Comparison of ENCODE assay signal across 15 mouse cellular contexts in genomic region chr2:38115000-38115399, GRCm38 (mm10).
"Had no signal": no experiment of that assay in that cellular context is flagged by ENCODE, and none has a peak within 500 bp of the region (broad histone marks: within the 10 kb centered on the region; RNA-seq: fewer than 3 reads in every experiment).

No protein-coding gene starts in this region.

- H3K4me3 ChIP-seq: limb, embryonic 13.5 days; midbrain, embryonic 10.5 days; myocyte; neural tube, embryonic 15.5 days had no signal

- H3K27ac ChIP-seq: hindbrain, embryonic 14.5 days; limb, embryonic 13.5 days; liver, embryonic 14.5 days; midbrain, embryonic 10.5 days; neural tube, embryonic 15.5 days had no signal

- DNase-seq: kidney, adult 11 months; left cerebral cortex, postnatal 4 days; lung, adult 18-20 months; lung, postnatal 4 days; midbrain, embryonic 14.5 days; right cerebral cortex, postnatal 4 days; spleen, adult 18-20 months; thymus, adult 2 months; thymus, postnatal 25 days had no signal

- H3K9ac ChIP-seq: hindbrain, embryonic 14.5 days; limb, embryonic 13.5 days; liver, embryonic 14.5 days; neural tube, embryonic 15.5 days had no signal

- H3K27me3 ChIP-seq: limb, embryonic 13.5 days; neural tube, embryonic 15.5 days had no signal

- H3K36me3 ChIP-seq: limb, embryonic 13.5 days; midbrain, embryonic 10.5 days; neural tube, embryonic 15.5 days had no signal

- H3K4me2 ChIP-seq: hindbrain, embryonic 14.5 days; limb, embryonic 13.5 days; neural tube, embryonic 15.5 days had no signal

- H3K9me3 ChIP-seq: limb, embryonic 13.5 days; midbrain, embryonic 10.5 days; neural tube, embryonic 15.5 days had no signal
